Mouse (Mus musculus) hindbrain, postnatal 0 days (tissue): Measurements from ENCODE around the gene Gsk3a. TPM values are rescaled to one million over a fixed set of nuclear protein-coding genes. Genes with fewer than 3 reads are reported as not detected.

Experiments used
- ATAC-seq: fragments of 200-750 bp; cut with Nextera tagmentation; 2 replicates; pipeline ENCODE4 v1.8.0; 2017; ENCODE audit warnings: mild to moderate bottlenecking, moderate TSS enrichment, moderate library complexity
- DNase-seq: peaks from one replicate; pipeline ENCODE4 v3.0.0-alpha.2; 2015; ENCODE audit warnings: low spot score
- H3K27ac ChIP-seq: fragments of 300-500 bp; sonication (generic); 2 replicates; pipeline ENCODE4 v1.5.1; 2014; ENCODE audit warnings: mild to moderate bottlenecking
- H3K27me3 ChIP-seq: fragments of 300-500 bp; sonication (generic); 2 replicates; pipeline ENCODE4 v1.6.1; 2014; ENCODE audit warnings: low read length, mixed read lengths; ENCODE audit not compliant: insufficient read depth
- H3K36me3 ChIP-seq: fragments of 300-500 bp; sonication (generic); 2 replicates; pipeline ENCODE4 v1.6.1; 2014; ENCODE audit warnings: low read length, mixed read lengths; ENCODE audit not compliant: insufficient read depth
- H3K4me1 ChIP-seq: fragments of 300-500 bp; sonication (generic); 2 replicates; pipeline ENCODE4 v1.6.1; 2014; ENCODE audit warnings: antibody characterized with exemption, low read length, mixed read lengths; ENCODE audit not compliant: insufficient read depth
- H3K4me2 ChIP-seq: fragments of 300-500 bp; sonication (generic); 2 replicates; pipeline ENCODE4 v1.6.1; 2014; ENCODE audit warnings: low read depth, mild to moderate bottlenecking, low read length, moderate library complexity, mixed read lengths
- H3K4me3 ChIP-seq: fragments of 300-500 bp; sonication (generic); 2 replicates; pipeline ENCODE4 v1.5.1; 2014; ENCODE audit warnings: low read length
- H3K9ac ChIP-seq: fragments of 300-500 bp; sonication (generic); replicated peaks from 2 replicates; pipeline ENCODE4 v1.6.1; 2014; ENCODE audit warnings: mild to moderate bottlenecking, low read length, moderate library complexity, mixed read lengths
- H3K9me3 ChIP-seq: fragments of 300-500 bp; sonication (generic); 2 replicates; pipeline ENCODE4 v1.6.1; 2016; ENCODE audit warnings: low read length, mixed read lengths
- CTCF ChIP-seq: IDR thresholded peaks from 2 replicates; pipeline ENCODE4 v1.5.1; 2016; ENCODE audit warnings: antibody characterized with exemption, control low read depth, low read depth
- WGBS: fragments of 180-500 bp; shearing (Covaris S2); extraction: QIAGEN DNeasy Blood & Tissue Kit; methylation state at CpG from one replicate; pipeline ENCODE4 v1.1.7; 2014; 5-methylcytosine and 5-hydroxymethylcytosine counted together
- polyA plus RNA-seq: library from polyadenylated mRNA; unstranded; fragments of >200 nt; fragmentation: Nextera tagmentation; extraction: Ambion mirVana; gene quantifications from 2 replicates; pipeline ENCODE4 v1.2.1, GENCODE M21; 2015
- total RNA-seq: library from RNA; depleted of rRNA; stranded (reverse); fragments of >200 nt; gene quantifications from 2 replicates; pipeline ENCODE4 v1.2.3, GENCODE M21; 2014

Gsk3a gene
- total and polyA plus RNA-seq, 2 experiments from 2014 or later = 19.8 to 151 TPM

DNA sequence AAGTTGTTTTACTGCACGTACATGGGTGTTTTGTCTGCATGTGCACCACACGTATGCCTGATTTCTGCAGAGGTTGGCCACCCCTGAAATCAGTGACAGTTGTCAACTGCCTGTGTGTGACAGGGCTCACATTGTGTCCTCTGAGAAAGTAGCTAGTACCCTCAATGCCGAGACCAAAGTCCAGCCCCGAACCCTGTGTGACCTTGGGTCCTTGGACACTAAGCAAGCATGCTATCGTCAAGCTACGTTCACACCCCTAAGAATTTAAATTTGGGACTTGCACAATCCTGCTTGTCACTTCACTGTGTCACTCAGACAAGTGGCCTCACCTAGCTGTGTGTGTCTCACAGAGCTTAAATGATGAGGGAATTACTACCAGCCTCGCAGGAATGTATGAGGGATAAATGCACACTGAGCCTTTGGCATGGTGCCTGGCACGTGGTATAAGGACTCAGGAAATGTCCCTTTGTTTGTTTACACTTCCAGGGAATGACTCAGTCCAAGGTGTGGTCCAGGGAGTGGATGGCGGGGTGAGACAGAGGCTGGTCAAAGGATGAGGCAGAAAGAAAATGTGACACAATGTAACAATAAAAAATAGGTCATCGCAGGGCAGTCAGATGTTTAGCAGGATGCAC, 40.1 kb downstream of the Gsk3a start:
- Histone ChIP-seq H3K4me3 (no peak overlapping the region), H3K4me1 (no peaks in the 10 kb centered on the region), H3K27me3 (no peaks in the 10 kb centered on the region), H3K27ac (no peak overlapping the region), H3K9ac (no peak overlapping the region), H3K4me2 (no peak overlapping the region), H3K36me3 (0 out of 2 replicates have a peak, but pooled peaks cover 5% of the 10 kb centered on the region), H3K9me3 (no peaks in the 10 kb centered on the region)
- no peak for DNase-seq
- no peak for TF ChIP-seq CTCF
- ATAC-seq = no peak
- 64% methylated on average over 10 of the region's 10 CpGs for WGBS

DNA sequence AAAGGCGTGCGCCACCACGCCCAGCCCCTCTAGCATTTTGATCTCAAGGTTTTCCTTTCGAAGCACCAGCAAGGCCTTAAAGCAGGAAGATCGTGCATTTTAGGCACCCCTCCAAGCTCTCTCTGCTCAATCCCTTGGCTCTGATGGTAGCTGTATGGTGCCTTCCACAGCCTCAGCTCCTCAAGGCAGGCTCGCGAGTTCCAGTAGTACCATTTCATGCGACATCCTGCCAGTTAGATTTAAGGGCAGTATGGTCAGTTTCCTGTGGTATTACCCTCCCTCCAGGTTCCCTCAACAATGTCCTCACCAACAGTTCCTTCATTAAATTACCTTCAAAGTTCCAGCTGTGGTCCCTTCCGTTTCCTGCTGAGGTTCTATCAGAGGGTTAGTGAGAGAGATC, 41.5 kb downstream of the Gsk3a start:
- no peak for TF ChIP-seq CTCF
- Histone ChIP-seq H3K27ac (no peak overlapping the region), H3K9ac (no peak overlapping the region), H3K4me3 (no peak overlapping the region), H3K4me1 (no peaks in the 10 kb centered on the region), H3K36me3 (no peaks in the 10 kb centered on the region), H3K27me3 (no peaks in the 10 kb centered on the region), H3K4me2 (no peak overlapping the region), H3K9me3 (no peaks in the 10 kb centered on the region)
- 84% methylated on average over 9 of the region's 9 CpGs for WGBS
- ATAC-seq = no peak
- no peak for DNase-seq

DNA sequence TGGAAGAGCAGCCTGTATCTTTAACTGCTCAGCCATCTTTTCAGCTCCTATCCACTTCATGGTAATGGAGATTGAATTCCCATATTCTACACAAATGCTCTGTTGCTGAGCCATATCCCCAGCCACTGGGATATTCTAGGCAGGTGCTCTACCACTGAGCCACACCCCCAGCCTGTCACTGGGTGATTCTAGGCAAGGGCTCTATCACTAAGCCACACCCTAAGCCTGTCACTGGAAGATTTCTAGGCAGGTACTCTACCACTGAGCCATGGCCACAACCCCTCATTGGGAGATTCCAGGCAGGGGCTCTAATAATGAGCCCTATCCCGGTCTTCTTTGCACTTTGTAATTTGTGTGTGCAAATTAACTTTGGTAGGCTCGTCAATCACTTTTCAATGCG, 42.5 kb downstream of the Gsk3a start:
- WGBS = 71% methylated on average over 3 of the region's 3 CpGs
- H3K9ac ChIP-seq = no peak overlapping the region
- no peaks in the 10 kb centered on the region for H3K36me3 ChIP-seq
- ATAC-seq = no peak
- H3K4me3 ChIP-seq = no peak overlapping the region
- no peaks in the 10 kb centered on the region for H3K27me3 ChIP-seq
- H3K4me1 ChIP-seq = no peaks in the 10 kb centered on the region
- DNase-seq = no peak
- H3K27ac ChIP-seq = no peak overlapping the region
- H3K4me2 ChIP-seq = no peak overlapping the region
- H3K9me3 ChIP-seq = no peaks in the 10 kb centered on the region
- no peak for TF ChIP-seq CTCF

DNA sequence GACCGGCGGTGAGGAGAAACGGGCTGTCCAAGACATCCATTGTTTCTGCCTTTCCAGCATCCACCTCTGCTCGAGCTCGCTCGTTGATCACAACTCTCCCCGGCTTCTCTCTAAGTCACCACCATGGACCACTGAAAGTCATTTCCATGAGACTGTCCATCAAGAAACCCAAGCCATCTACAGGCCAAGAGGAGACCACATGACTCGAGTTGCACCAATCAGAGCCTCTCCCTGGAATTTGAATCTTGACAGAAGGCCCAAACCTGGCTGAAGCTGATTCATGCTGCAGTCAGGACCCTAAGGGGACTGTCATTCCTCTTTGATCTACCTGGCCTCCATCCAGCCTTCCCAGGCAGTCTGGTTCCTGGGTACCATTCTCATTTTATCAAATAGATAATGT, 45.5 kb downstream of the Gsk3a start:
- 71% methylated on average over 8 of the region's 8 CpGs for WGBS
- Histone ChIP-seq H3K4me1 (no peaks in the 10 kb centered on the region), H3K9ac (no peak overlapping the region), H3K36me3 (no peaks in the 10 kb centered on the region), H3K9me3 (no peaks in the 10 kb centered on the region), H3K27ac (no peak overlapping the region), H3K27me3 (no peaks in the 10 kb centered on the region), H3K4me3 (no peak overlapping the region), H3K4me2 (no peak overlapping the region)
- peak; percentile 54 for DNase-seq
- no peak for TF ChIP-seq CTCF
- peak; percentile 70 for ATAC-seq

DNA sequence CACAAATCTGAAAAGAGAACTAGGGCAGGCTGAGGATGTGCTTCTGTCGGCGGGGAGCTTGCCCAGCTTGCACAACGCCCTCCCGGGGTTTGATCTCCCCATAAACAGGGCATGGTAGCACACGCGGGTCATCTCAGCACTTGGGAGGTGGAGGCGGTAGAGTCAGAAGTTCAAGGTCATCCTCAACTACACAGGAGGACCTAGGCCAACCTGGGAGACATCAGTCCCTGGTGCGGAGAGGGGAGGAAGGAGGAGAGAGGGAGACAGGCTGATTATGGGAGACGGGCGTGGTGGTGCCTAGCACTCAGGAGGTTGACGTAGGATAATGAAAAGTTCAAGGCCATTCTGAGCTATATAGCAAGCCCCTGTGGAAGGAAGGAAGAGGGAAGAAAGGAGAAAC, 46.8 kb downstream of the Gsk3a start:
- Histone ChIP-seq H3K9ac (no peak overlapping the region), H3K36me3 (no peaks in the 10 kb centered on the region), H3K4me1 (no peaks in the 10 kb centered on the region), H3K4me3 (no peak overlapping the region), H3K4me2 (no peak overlapping the region), H3K27me3 (no peaks in the 10 kb centered on the region), H3K27ac (no peak overlapping the region), H3K9me3 (no peaks in the 10 kb centered on the region)
- no peak for TF ChIP-seq CTCF
- DNase-seq = no peak
- ATAC-seq = no peak
- WGBS = 89% methylated on average over 11 of the region's 11 CpGs

DNA sequence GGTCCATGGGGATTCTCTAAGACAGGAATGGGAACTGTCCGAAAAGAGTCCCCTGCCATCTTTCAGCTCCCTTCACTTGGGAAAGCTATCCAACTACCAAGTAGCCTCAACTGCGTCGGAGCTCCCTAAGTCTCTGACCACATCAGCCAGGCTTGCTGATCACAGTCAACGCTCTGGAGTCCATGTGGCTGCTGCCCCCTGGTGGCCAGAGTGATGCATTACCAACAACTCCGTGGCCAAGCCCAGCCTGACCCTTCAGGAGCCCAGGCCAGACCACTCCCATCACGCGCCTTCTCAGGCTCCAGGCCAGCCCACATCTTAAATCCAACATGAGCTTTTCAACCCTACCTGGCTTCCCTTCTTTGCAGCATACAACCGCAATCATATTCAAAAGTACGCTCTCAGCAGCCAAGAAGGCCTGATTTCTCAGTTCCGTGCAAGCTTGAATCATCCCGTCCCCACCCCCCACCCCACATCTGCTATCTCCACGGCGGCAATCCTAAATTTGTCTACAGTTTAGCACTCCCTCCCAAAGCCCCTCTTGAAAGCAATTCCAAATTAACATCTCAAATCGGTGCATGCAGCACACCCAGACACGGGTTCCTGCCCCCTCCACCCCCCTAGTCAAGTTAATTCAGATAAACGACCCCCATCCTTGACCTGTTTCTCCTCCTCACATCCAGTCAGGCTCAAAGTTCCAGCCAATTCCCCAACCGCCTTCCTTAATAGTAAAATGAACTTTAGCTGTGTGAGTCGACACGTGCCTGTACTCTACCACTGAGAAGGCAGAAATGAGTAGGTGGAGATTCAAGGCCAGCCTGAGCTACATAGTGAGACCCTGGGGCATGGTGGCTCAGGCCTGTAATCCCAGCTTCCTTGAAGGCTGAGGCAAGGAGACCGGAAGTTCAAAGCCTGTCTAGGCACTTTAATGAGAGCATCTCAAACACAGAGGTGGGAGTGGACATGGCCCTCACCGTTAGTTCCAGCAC, 49.7 kb downstream of the Gsk3a start:
- Histone ChIP-seq H3K27me3 (no peaks in the 10 kb centered on the region), H3K4me1 (no peaks in the 10 kb centered on the region), H3K27ac (no peak overlapping the region), H3K4me2 (peak overlapping the region; percentile 23), H3K9ac (no peak overlapping the region), H3K4me3 (no peak overlapping the region), H3K9me3 (no peaks in the 10 kb centered on the region), H3K36me3 (no peaks in the 10 kb centered on the region)
- peak; percentile 100 for TF ChIP-seq CTCF
- 32% methylated on average over 21 of the region's 21 CpGs for WGBS
- ATAC-seq (peak; percentile 89), DNase-seq (peak; percentile 93)
